Mouse (Mus musculus) spleen, embryonic (tissue): ENCODE results near the gene 2310022B05Rik.

Experiments used
- CTCF ChIA-PET: fragments of 350-600 bp; sonication (Branson Sonifier 250); formaldehyde crosslinking; loops from one replicate; lab custom pipeline; 2022; lab: Charles Lee

The 2310022B05Rik gene

DNA sequence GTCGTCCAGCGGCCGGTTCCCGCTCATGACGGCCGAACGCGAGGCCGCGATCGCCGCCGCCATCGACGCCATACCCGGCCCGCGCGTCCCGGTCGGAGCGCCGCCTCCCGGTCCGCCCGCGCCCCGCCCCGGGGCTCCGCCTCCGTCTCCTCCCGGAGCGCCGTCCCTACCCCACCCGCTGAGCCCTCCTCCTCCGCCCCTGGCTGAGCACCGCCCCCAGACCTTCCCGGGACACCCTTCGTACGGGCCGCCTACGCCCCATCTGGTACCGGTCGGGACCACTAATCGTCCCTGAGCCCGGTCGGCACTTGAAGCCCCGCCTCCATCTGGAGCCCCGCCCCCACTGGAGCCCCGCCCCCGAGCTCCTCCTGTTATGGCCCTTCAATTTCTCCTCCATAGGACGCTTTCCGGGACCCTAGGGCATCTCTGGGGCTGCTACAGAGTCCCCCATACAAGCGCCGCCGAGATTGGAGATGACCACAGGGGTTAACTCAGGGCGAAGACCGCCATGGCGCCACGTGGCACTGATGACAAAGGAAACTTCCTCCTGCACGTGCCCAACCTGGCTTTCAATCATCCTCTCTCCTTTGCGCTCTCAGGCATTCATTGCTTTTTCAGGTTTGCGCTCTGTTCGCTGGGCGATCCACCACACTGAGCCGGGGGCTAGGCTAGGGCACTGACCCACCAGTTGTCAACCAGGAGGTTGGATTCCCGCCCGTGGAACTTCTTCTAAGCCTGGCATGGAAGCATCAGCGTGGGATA is at the start of gene 2310022B05Rik:
Gene 2310022B05Rik, minus strand, starts transcription at position 258 of the 762 bp plus-strand sequence.
- CTCF ChIA-PET: interaction anchor here (0.6 kb wide), 1 partner anchor 1224 kb away, joined by 3 read pairs; no protein-coding TSS in a partner anchor

DNA sequence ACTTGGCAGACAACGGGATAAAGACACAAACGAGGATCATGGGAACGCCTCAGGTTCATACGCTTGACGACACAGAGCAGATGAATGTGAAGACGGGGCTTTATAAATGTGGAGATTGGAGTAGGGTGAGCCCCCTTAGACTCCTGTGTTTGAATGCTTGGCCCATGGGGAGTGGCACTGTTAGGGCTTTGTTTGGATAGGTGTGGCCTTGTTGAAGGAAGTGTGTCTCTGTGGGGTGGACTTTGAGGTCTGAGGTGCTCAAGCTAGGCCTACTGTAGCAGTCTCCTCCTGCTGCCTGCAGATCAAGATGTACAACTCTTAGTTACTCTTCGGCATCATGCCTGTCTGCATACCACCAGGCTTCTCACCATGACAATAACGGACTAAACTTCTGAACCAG is 42.7 kb upstream of the 2310022B05Rik start:
- CTCF ChIA-PET: interaction anchor here (0.7 kb wide), 1 partner anchor 55 kb away, joined by 3 read pairs; no protein-coding TSS in a partner anchor

DNA sequence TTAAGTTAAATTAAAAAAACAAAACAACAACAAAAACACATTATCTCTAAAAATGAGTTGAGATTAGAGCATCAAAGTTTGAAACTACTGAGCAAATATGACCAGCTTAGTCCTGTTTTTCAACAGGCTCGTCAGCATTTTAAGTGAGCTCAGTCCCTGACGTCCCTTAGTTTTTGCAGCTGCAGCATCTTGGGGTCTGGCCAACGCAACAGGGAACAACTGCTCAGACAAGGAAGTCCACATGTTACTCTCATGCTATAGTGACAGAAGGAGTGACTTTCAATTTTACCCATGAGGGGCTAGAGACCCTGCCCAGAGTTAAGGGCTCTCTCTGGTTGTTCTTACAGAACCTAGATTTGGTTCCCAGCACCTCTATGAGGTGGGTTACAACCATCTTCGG is 41.2 kb upstream of the 2310022B05Rik start:
- CTCF ChIA-PET: no interaction called here

DNA sequence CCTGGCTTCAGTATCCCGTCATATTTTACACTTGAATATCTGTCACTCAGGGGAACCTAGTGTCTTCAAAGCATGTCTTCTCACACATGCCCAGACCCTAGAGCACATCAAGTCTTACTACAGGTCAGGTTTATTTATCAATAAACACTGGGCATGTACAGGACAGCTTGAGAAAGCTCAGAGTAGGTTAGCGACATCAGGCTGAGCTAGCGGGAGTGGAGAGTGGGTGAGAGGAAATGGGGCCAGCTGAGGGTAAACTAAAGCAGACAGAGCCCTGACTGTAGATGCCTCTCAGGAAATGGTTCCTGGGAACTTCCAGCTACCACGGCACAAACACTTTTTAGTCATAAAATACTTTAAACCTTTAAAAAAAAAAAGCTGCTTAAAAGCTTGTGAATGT is 40.4 kb upstream of the 2310022B05Rik start:
- CTCF ChIA-PET: no interaction called here

DNA sequence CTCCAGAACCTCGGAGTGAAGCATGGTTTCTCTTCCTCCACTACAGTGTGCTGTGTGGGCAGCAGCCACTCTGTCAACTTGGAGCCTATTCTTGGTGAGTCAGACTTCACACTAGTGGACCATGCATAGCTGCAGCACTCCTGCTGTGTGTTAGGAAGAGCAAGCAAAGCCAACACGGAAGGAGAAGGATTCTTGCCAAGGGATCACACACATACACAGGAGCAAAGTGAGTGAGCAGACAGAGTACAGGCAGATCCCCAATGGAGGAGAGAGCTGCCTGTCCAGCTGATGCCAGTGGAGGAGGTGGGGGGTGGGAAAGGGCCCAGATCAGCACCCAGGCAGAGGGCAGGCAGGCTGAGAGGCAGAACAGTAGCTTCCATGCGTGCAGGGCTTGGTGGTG is 39.0 kb upstream of the 2310022B05Rik start:
- CTCF ChIA-PET: interaction anchor here (1.5 kb wide), 1 partner anchor 25 kb away, joined by 3 read pairs; no protein-coding TSS in a partner anchor

DNA sequence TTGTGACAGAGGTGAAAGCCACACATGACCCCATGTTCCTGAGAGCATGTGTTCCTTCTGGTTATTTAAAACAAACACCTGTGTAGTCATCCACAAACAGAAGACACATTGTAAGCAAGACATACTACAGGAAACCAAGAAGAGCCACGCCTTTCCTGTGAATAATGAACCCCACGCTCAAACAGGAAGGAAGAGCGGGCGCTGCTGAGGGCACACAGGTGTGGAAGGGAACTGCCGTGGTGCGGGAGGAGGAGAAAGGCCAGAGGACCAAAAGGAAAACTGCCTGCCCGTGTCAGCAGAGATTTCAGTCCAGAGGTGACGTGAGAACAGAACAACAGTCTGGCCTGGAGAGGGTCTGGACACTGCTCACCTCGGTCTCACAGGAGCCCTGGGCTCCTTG is 37.9 kb upstream of the 2310022B05Rik start:
- CTCF ChIA-PET: interaction anchor here (1.5 kb wide), 1 partner anchor 24 kb away, joined by 3 read pairs; no protein-coding TSS in a partner anchor

DNA sequence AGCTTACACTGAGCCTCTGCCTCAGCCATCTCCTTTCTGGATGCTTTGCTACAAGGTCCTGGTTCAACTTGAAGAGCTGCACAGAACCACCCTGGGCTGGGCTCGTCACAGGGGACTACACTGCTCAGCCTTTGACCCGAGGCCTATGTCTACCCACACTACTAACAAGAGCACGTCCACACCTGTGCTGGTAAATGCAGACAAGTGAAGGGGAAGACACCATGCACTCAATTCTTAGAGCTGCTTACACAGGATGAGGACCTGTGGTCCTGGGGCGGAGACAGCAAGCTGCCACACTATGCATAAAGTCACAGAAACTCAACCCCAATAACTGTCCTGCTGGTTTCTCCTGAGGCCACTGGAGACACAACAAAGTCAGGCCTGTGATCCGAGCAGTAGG is 37.1 kb upstream of the 2310022B05Rik start:
- CTCF ChIA-PET: no interaction called here

DNA sequence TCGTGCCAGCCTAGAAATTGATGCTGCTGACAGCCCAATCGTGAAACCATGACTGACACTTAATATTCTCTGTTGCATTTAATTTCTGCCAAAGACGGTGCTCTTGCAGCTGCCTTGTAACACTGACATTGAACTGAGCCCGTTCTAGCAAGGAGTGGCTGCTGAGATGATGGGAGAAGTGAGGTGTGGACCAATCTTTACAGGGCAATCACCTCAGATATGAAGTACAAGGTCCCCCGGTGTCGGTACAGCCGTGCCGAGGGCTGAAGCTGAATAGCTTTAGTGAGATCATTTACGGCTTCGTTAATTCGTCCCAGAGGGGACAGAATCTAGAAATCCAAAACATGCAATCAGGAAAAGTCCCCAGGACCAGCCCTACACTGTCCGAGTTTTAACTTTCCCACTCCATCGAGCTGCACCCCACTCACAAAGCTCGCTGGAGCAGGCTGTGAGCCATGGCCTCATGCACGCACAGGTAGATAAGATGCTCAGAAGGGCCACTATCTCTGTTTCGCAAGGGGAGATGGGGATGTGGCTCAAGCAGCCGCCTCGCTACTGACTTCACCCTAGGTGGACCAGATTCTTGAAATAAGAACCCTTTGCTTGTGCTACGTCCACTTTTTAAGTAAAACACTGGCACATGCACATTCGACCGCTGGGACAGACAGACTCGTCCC is 32.4 kb upstream of the 2310022B05Rik start:
- CTCF ChIA-PET: interaction anchor here (0.5 kb wide), 1 partner anchor 44 kb away, joined by 3 read pairs; no protein-coding TSS in a partner anchor

DNA sequence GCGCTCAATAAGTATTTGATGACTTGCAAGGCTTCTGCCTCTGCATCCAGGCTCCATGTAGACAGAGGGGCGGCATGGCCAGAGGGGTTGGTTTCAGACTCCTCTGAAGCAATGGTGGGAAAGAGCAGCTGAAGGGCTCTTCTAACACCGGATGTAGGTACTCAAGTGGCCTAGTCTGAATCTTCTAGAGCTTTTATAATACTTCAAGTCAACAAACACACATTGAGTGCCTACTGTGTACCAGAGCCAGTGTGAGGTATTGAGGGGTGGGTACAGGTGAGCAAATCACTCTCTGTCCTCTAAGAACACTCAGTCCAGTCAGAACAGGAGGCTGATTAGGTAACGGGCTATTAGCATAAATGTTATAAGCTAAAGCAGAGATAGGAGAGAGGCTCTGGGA is 28.5 kb upstream of the 2310022B05Rik start:
- CTCF ChIA-PET: no interaction called here

DNA sequence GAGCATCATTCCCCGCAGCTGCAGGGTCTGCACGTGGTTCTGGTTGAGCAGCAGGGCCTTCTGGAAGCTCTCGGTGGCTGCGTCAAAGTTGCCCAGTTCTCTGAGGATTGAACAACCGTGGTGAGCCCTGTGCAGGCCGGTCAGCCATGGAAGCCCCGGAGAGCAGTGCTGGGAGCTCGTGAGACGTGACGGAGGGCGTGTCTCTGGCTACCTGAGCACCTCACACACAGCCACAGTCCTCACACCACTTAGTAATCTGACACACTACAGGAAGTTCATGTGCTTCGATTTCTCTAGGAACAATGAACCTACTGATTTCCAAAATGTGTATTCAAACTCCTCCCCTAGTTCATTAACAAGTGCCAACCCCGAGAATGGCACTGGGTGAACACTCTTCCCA is 25.7 kb upstream of the 2310022B05Rik start:
- CTCF ChIA-PET: no interaction called here

DNA sequence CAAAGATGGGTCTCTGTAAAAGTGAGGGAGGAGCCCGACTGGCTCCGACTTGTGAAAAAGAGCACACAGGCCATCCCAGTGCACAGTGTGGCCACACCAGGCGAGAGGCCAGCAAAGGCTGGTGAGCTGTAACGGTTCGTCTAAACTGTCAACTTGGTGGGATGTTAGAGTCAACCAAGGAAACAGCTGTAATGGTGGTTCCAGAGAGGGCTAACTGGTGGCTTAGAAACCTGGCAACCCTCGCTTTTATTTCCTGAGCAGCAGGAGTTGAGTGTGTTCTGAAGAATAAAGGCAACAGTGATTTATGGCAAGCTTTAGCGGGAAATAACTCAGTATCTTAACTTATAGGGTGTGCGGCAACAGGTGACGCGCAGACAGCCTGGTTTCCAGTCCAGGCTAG is 19.0 kb upstream of the 2310022B05Rik start:
- CTCF ChIA-PET: no interaction called here

DNA sequence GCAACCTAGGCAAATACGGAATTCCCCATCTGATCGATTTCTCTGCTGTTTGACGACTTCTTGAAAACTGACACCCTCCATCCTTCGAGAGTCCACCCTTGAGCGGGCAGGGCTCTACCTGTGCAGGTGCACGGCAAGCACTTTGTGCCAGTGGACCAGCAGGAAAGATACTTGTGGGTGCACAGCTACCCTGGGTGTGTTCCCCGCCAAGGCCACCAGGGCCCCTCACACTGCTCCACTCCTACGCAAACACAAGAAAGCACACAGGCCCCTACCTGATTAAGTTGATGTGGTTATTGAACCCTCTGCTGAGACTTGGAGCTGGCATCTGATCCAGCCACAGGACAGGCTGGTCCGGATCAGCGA is 18.6 kb upstream of the 2310022B05Rik start:
- CTCF ChIA-PET: no interaction called here

DNA sequence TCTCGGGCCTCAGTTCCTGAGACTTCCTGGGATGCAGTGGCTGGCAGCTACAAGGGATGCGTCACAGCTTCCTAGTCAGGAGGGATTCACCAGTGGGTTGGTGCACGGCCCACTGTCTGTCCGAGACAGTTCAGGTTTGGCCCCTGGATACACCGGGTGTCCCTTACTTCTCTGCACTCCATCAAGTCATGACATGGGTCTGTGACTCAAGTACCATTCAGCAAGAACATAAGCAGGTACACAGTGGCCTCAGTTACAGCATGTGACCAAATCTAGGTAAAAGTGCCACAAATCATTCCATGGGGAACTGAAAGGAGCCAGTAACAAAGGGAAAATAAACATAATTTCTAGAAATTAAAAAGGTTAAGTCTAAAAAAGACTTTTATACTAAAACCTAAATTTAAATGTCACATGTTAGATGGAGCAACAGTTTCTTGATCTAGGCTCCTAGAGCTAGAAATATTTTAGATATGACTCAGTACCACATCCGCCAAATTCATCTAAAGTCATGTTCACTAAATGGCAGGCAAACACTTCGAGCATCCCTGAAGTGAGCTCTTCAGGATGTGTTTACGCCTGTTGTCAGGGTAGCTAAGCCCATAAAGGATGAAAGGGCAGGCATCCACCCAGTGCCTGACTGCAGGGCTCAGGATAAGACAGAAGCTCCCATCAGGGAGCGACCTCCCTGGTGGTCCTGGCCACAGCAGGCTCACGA is 18.1 kb upstream of the 2310022B05Rik start:
- CTCF ChIA-PET: no interaction called here

DNA sequence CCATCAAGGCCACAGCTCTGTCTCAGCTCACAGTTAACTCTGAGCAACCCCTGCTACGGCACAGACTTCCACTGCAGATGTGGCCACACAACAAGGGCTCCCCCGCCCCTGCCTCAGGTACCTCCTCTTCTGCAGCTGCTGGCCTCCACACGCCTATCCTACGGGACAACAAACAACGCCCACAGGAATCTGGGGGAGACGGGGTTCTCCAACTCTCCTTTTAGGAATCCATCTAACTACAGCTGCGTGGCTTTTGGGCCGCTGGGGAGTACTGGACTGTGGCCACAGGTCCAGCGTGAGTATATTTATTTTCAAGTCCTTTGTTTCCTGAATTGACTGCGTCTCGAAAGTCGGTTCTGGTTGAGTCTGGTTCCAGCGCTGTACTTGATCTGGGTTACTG is 15.1 kb upstream of the 2310022B05Rik start:
- CTCF ChIA-PET: no interaction called here

DNA sequence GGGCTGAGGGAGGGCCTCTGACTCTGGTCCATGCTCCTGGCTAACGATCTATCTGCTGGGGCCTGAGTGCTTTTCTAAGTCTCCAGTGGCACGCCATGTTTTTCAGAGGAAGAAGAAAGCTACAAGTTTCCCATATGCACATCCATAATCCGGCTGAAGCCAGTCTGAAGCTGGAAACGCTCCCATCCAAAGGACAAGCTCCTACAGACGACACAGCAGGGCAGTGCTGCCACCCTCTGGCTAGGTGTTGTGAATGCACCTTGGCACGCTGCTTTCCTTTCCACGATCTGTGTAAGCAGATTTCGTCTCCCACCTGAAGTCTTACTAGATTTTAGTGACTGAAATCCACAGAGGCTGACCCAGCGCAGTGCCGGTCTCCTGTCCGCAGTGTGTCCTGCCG is 14.3 kb upstream of the 2310022B05Rik start:
- CTCF ChIA-PET: interaction anchor here (1.0 to 1.1 kb wide), 2 partner anchors 24 to 61 kb away, joined by 3 read pairs; no protein-coding TSS in a partner anchor

DNA sequence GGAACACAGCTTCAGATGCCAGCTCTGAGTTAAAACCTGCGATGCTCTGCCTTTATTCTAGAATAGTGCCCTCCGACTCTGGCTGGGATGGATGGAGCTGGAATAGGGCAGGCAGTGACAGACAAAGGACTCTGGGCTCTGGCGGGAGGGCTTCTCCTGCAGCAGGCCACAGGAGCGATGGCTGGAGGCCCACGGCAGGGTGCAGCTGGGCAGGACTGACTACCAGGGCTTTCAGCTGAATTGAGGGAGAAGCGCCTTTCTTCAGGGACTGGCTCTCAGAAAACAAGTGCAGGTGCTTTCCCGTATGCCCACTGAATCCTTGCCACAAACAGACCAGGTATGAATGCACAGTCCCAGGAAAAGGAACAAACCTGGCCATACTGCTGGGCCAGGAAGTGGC is 13.9 kb upstream of the 2310022B05Rik start:
- CTCF ChIA-PET: interaction anchor here (1.0 to 1.1 kb wide), 2 partner anchors 25 to 60 kb away, joined by 3 read pairs; no protein-coding TSS in a partner anchor

DNA sequence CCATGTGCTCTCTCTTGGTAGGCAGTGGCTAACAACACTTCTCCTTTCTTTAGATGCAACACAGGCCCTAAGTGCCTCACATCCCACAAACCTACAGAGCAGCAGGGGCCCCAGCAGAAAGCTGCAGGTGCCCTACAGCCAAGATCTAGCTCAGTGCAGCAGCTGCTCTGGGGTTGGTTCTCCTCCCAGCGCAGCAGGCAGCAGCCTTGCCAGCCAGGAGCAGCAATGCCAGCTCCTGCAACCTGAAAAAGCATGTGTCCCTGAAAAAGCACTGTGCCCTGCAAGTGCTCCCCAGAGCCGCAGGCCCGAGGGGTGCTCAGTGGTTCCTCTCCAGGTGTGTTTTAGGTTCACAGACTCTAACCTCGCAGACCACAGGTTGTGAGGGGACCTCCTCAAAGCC is 13.5 kb upstream of the 2310022B05Rik start:
- CTCF ChIA-PET: interaction anchor here (1.0 to 1.1 kb wide), 2 partner anchors 25 to 60 kb away, joined by 3 read pairs; no protein-coding TSS in a partner anchor

DNA sequence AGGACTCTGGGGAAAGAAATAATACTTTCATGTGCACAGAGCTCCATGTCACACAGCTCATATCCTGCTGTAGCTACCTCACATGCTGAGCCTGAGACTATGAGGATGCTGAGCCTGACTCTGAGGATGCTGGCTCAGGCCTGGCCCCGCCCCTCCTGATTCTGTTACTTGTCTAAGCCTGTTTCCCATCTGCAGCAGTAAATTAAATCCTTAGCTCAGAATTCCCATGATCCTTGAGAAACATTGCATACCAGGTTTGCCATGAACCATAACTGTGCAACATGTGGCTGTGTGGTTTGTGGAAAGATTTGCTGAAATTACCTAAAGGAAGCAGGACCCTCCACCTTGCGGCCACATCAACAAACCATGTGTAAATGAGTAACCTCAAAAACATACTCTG is 9.2 kb upstream of the 2310022B05Rik start:
- CTCF ChIA-PET: no interaction called here

DNA sequence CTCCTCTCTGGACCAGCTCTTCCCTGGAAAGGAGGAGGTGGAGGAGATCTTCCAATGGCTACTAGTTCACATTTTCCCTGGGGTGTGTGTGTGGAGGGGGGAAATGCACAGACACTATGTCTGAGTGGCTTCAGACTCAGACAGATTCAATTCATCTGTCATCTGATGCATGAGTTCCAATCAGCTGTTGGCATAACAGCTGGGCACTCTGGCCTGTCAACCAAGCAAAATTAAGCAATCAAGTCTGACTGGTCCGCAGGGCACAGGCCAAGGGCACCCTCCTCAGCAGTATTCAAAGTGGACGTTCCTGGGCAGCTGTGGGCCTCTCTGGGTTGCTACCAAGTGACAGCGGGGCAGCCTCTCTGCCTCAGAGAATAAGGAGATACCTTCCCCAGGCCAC is 5.6 kb upstream of the 2310022B05Rik start:
- CTCF ChIA-PET: no interaction called here

DNA sequence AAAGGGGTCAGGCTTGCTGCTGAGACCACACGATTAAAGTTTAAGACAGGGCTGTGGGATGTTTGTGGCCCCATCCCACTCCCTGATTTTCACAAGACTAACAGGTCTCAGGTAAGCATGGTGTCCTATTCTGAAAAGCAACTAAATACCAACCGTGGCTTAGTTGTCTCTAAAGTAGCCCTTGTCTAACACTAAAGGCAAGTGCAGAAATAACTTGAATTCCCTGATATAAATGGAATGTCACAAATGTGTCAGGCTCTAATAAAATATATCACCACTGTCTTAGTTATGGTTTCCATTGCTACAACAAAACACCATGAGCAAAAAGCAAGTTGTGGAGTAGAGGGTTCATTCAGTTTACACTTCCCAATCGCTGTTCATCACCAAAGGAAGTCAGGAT is 1.2 kb upstream of the 2310022B05Rik start:
- CTCF ChIA-PET: interaction anchor here (0.7 kb wide), 1 partner anchor 1935 kb away, joined by 3 read pairs; no protein-coding TSS in a partner anchor

DNA sequence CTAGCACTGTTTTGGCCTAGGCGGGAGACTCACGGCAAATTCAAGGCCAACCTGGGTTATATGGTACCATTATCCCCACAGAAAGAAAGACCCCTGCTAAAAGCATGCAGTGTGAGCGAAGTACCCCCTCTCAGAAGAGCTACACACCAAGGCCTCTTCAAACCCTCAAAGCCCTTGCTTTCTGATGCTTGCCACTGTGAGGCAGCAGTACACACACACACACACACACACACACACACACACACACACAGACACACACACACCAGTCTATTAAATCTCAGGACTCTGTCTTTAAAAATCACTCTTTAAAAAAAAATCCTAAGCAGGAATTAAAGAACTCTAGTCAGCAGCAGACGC is 683 bp upstream of the 2310022B05Rik start:
- CTCF ChIA-PET: interaction anchor here (0.6 kb wide), 1 partner anchor 1225 kb away, joined by 3 read pairs; no protein-coding TSS in a partner anchor
